Mouse (Mus musculus): ENCODE results near the gene Hs3st3b1.

The Hs3st3b1 gene

GRCm38 (mm10) chr11:63880296-63880695 is 41.8 kb downstream of the Hs3st3b1 start:
- DNase-seq (ENCODE audit: low spot score in 2 of 2) = no peak

- DNase-seq (ENCODE audit: low spot score in 2 of 2) = no peak
Measured at GRCm38 (mm10) chr11:63879261-63879660, 42.8 kb downstream of the Hs3st3b1 start.

GRCm38 (mm10) chr11:63878616-63879015 is 43.5 kb downstream of the Hs3st3b1 start:
- no peak for DNase-seq (ENCODE audit: low spot score in 2 of 2)

GRCm38 (mm10) chr11:63862746-63863145 is 59.3 kb downstream of the Hs3st3b1 start:
- DNase-seq (ENCODE audit: low spot score in 2 of 2) = no peak

- DNase-seq (ENCODE audit: low spot score in 2 of 2) = no peak
Measured at GRCm38 (mm10) chr11:63861982-63862381, 60.1 kb downstream of the Hs3st3b1 start.

- DNase-seq (ENCODE audit: low spot score in 2 of 2) = no peak
Measured at GRCm38 (mm10) chr11:63851041-63851730, 70.9 kb downstream of the Hs3st3b1 start.

- DNase-seq (ENCODE audit: low spot score in 2 of 2) = no peak
Measured at GRCm38 (mm10) chr11:63850261-63850660, 71.8 kb downstream of the Hs3st3b1 start.

- DNase-seq (ENCODE audit: low spot score in 2 of 2) = no peak
Measured at GRCm38 (mm10) chr11:63845379-63845778, 76.7 kb downstream of the Hs3st3b1 start.

- no peak for DNase-seq (ENCODE audit: low spot score in 2 of 2)
Measured at GRCm38 (mm10) chr11:63844701-63845100, 77.4 kb downstream of the Hs3st3b1 start.

GRCm38 (mm10) chr11:63837526-63837925 is 84.6 kb downstream of the Hs3st3b1 start:
- DNase-seq (ENCODE audit: low spot score in 2 of 2) = no peak
